Mouse (Mus musculus): ENCODE results near the gene Eipr1.

Eipr1 gene

GRCm38 (mm10) chr12:28823518-28823917 is 71.9 kb downstream of the Eipr1 start:
- DNase-seq (ENCODE audit: low spot score): no peak

GRCm38 (mm10) chr12:28829502-28829901 is 77.9 kb downstream of the Eipr1 start:
- no peak for DNase-seq (ENCODE audit: low spot score)

GRCm38 (mm10) chr12:28830471-28830870 is 78.9 kb downstream of the Eipr1 start:
- DNase-seq (ENCODE audit: low spot score): no peak

- DNase-seq (ENCODE audit: low spot score): peak; percentile 56
Observed at GRCm38 (mm10) chr12:28831066-28831733, 79.6 kb downstream of the Eipr1 start.

GRCm38 (mm10) chr12:28834266-28834665 is 82.7 kb downstream of the Eipr1 start:
- DNase-seq (ENCODE audit: low spot score): no peak

GRCm38 (mm10) chr12:28835683-28836082 is 84.1 kb downstream of the Eipr1 start:
- no peak for DNase-seq (ENCODE audit: low spot score)

GRCm38 (mm10) chr12:28838268-28838667 is 86.7 kb downstream of the Eipr1 start:
- DNase-seq (ENCODE audit: low spot score): no peak

- no peak for DNase-seq (ENCODE audit: low spot score)
Observed at GRCm38 (mm10) chr12:28838971-28839370, 87.4 kb downstream of the Eipr1 start.

- no peak for DNase-seq (ENCODE audit: low spot score)
Observed at GRCm38 (mm10) chr12:28841179-28841698, 89.6 kb downstream of the Eipr1 start.

- no peak for DNase-seq (ENCODE audit: low spot score)
Observed at GRCm38 (mm10) chr12:28845811-28846210, 94.2 kb downstream of the Eipr1 start.

- DNase-seq (ENCODE audit: low spot score): no peak
Observed at GRCm38 (mm10) chr12:28847401-28847800, 95.8 kb downstream of the Eipr1 start.

GRCm38 (mm10) chr12:28848726-28849612 is 97.4 kb downstream of the Eipr1 start:
- no peak for DNase-seq (ENCODE audit: low spot score)

- no peak for DNase-seq (ENCODE audit: low spot score)
Observed at GRCm38 (mm10) chr12:28859495-28860263, 108.1 kb downstream of the Eipr1 start.

GRCm38 (mm10) chr12:28860264-28860560 is 108.6 kb downstream of the Eipr1 start:
- no peak for DNase-seq (ENCODE audit: low spot score)

GRCm38 (mm10) chr12:28863260-28863659 is 111.7 kb downstream of the Eipr1 start:
- DNase-seq (ENCODE audit: low spot score): no peak

- DNase-seq (ENCODE audit: low spot score): no peak
Observed at GRCm38 (mm10) chr12:28866121-28866520, 114.5 kb downstream of the Eipr1 start.

GRCm38 (mm10) chr12:28868794-28869193 is 117.2 kb downstream of the Eipr1 start:
- no peak for DNase-seq (ENCODE audit: low spot score)

GRCm38 (mm10) chr12:28872271-28872670 is 120.7 kb downstream of the Eipr1 start:
- DNase-seq (ENCODE audit: low spot score): no peak

GRCm38 (mm10) chr12:28874781-28875251 is 123.2 kb downstream of the Eipr1 start:
- DNase-seq (ENCODE audit: low spot score): no peak

- DNase-seq (ENCODE audit: low spot score): no peak
Observed at GRCm38 (mm10) chr12:28875471-28875870, 123.9 kb downstream of the Eipr1 start.

GRCm38 (mm10) chr12:28880471-28880870 is 128.9 kb downstream of the Eipr1 start:
- DNase-seq (ENCODE audit: low spot score): no peak

- DNase-seq (ENCODE audit: low spot score): no peak
Observed at GRCm38 (mm10) chr12:28887712-28888111, 136.1 kb downstream of the Eipr1 start.

Data from urinary bladder, postnatal 25 days (tissue).